Mouse (Mus musculus): ENCODE data around the gene Mocs3.

Mocs3 gene

GRCm38 (mm10) chr2:168242841-168243240 is 12.4 kb downstream of the Mocs3 start:
- DNase-seq (ENCODE audit: low spot score), result no peak

GRCm38 (mm10) chr2:168243278-168243677 is 12.9 kb downstream of the Mocs3 start:
- DNase-seq (ENCODE audit: low spot score), result no peak

GRCm38 (mm10) chr2:168245571-168245970 is 15.1 kb downstream of the Mocs3 start:
- DNase-seq (ENCODE audit: low spot score), result no peak

- DNase-seq (ENCODE audit: low spot score), result no peak
These were observed 17.9 kb downstream of the Mocs3 start for GRCm38 (mm10) chr2:168248167-168248855.

GRCm38 (mm10) chr2:168248856-168249245 is 18.4 kb downstream of the Mocs3 start:
- DNase-seq (ENCODE audit: low spot score), result no peak

GRCm38 (mm10) chr2:168250270-168250669 is 19.8 kb downstream of the Mocs3 start:
- peak; percentile 52 for DNase-seq (ENCODE audit: low spot score)

- no peak for DNase-seq (ENCODE audit: low spot score)
These were observed 22.3 kb downstream of the Mocs3 start for GRCm38 (mm10) chr2:168252639-168253292.

GRCm38 (mm10) chr2:168253822-168254221 is 23.4 kb downstream of the Mocs3 start:
- no peak for DNase-seq (ENCODE audit: low spot score)

- no peak for DNase-seq (ENCODE audit: low spot score)
These were observed 26.1 kb downstream of the Mocs3 start for GRCm38 (mm10) chr2:168256506-168256905.

GRCm38 (mm10) chr2:168257188-168257587 is 26.8 kb downstream of the Mocs3 start:
- no peak for DNase-seq (ENCODE audit: low spot score)

GRCm38 (mm10) chr2:168259046-168259445 is 28.6 kb downstream of the Mocs3 start:
- no peak for DNase-seq (ENCODE audit: low spot score)

- DNase-seq (ENCODE audit: low spot score), result no peak
These were observed 29.7 kb downstream of the Mocs3 start for GRCm38 (mm10) chr2:168260124-168260523.

GRCm38 (mm10) chr2:168260900-168261299 is 30.5 kb downstream of the Mocs3 start:
- DNase-seq (ENCODE audit: low spot score), result no peak

- no peak for DNase-seq (ENCODE audit: low spot score)
These were observed 37.6 kb downstream of the Mocs3 start for GRCm38 (mm10) chr2:168268033-168268432.

GRCm38 (mm10) chr2:168273387-168273786 is 43.0 kb downstream of the Mocs3 start:
- no peak for DNase-seq (ENCODE audit: low spot score)

- peak; percentile 54 for DNase-seq (ENCODE audit: low spot score)
These were observed 44.0 kb downstream of the Mocs3 start for GRCm38 (mm10) chr2:168274374-168274935.

- no peak for DNase-seq (ENCODE audit: low spot score)
These were observed 50.5 kb downstream of the Mocs3 start for GRCm38 (mm10) chr2:168280729-168281581.

- DNase-seq (ENCODE audit: low spot score), result no peak
These were observed 51.2 kb downstream of the Mocs3 start, which contains the start of gene Kcng1 for GRCm38 (mm10) chr2:168281582-168281981. Kcng1 (minus strand) TSS chr2:168281736.
